Mouse (Mus musculus): Measurements from ENCODE around the gene B3galt6.

DNA sequence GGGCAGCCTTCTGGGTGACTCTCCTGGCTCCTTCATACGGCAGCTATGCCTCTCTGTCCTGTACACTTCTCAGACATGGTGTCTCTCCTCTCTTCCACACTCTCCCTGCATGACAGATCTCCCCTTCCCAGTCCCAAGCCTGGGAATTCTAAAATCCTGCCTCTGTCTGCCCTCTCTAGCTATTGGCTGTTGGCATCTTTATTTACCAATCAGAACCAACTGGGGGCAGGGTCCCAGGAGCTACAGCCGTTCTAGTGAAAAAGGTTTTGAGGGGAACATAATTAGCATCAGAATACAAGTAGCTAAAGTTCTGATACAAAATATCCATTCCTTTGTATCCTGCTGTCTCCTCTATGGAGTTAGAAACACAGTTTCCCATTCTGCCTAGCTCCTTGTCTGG is 8.7 kb downstream of the B3galt6 start:
- TF ChIP-seq CTCF (IDR thresholded peaks at IDR 0.05; ENCODE audit: low read depth, low read length) (no peak), POLR2A (IDR thresholded peaks at IDR 0.05; ENCODE audit: borderline replicate concordance, low read depth, low read length) (no peak)
